Mouse (Mus musculus) kidney, postnatal 0 days (tissue): Measurements from ENCODE around the gene Nckap5. TPM values are rescaled to one million over a fixed set of nuclear protein-coding genes. Genes with fewer than 3 reads are reported as not detected.

Source experiments
- ATAC-seq: fragments of 200-750 bp; cut with Nextera tagmentation; replicated peaks from 2 replicates; pipeline ENCODE4 v1.8.0; 2017; ENCODE audit warnings: low read depth, moderate number of reproducible peaks, moderate TSS enrichment, moderate library complexity; ENCODE audit not compliant: low FRiP score
- DNase-seq: peaks from one replicate; pipeline ENCODE4 v3.0.0-alpha.2; 2016; ENCODE audit warnings: low spot score
- H3K27ac ChIP-seq: fragments of 300-500 bp; sonication (generic); 2 replicates; pipeline ENCODE4 v1.5.1; 2014; ENCODE audit warnings: mild to moderate bottlenecking
- H3K27me3 ChIP-seq: fragments of 300-500 bp; sonication (generic); 2 replicates; pipeline ENCODE4 v1.6.1; 2014; ENCODE audit warnings: low read length, mixed read lengths; ENCODE audit not compliant: insufficient read depth
- H3K36me3 ChIP-seq: fragments of 300-500 bp; sonication (generic); 2 replicates; pipeline ENCODE4 v1.6.1; 2014; ENCODE audit warnings: low read length, mixed read lengths; ENCODE audit not compliant: insufficient read depth
- H3K4me1 ChIP-seq: fragments of 300-500 bp; sonication (generic); replicated peaks from 2 replicates; pipeline ENCODE4 v1.6.1; 2014; ENCODE audit warnings: antibody characterized with exemption, low read length, mixed read lengths; ENCODE audit not compliant: insufficient read depth
- H3K4me2 ChIP-seq: fragments of 300-500 bp; sonication (generic); 2 replicates; pipeline ENCODE4 v1.6.1; 2014; ENCODE audit warnings: mild to moderate bottlenecking, low read length, moderate library complexity, mixed read lengths
- H3K4me3 ChIP-seq: fragments of 300-500 bp; sonication (generic); replicated peaks from 2 replicates; pipeline ENCODE4 v1.5.1; 2014; ENCODE audit warnings: low read depth, low read length
- H3K9ac ChIP-seq: fragments of 300-500 bp; sonication (generic); 2 replicates; pipeline ENCODE4 v1.6.1; 2014; ENCODE audit warnings: low read depth, low read length
- H3K9me3 ChIP-seq: fragments of 300-500 bp; sonication (generic); replicated peaks from 2 replicates; pipeline ENCODE4 v1.6.1; 2016; ENCODE audit warnings: low read length, inconsistent platforms, mixed read lengths
- CTCF ChIP-seq: IDR thresholded peaks from 2 replicates; pipeline ENCODE4 v1.5.1; 2016; ENCODE audit warnings: antibody characterized with exemption, low read depth, mild to moderate bottlenecking, moderate library complexity
- WGBS: fragments of 180-500 bp; shearing (Covaris S2); extraction: QIAGEN DNeasy Blood & Tissue Kit; methylation state at CpG from one replicate; pipeline ENCODE4 v1.1.7; 2014; 5-methylcytosine and 5-hydroxymethylcytosine counted together
- polyA plus RNA-seq: library from polyadenylated mRNA; unstranded; fragments of >200 nt; fragmentation: Nextera tagmentation; extraction: Ambion mirVana; gene quantifications from 2 replicates; pipeline ENCODE4 v1.2.1, GENCODE M21; 2015

Nckap5 gene
- polyA plus RNA-seq, 1 experiment from 2014 or later = 4.0 TPM

DNA sequence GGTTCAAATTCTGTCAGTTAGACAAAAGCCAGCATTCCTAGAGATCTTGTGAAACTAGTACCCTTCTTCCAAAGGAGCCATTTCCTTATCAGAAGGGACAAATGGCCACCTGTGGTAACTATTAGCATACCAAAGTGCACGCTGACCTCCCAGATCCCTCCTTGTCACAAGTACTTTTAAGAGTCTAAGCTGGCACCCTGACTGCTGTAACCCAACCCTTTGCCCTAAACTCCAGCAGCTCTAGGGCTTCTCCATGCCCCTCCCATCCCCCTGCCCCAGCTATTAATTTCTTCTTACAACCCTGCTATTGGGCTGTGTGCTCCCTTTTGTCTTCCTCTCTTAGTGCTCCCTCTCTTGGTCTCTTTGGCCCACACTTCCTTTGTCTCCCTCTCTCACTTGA is 155.5 kb downstream of the Nckap5 start:
- H3K4me1 ChIP-seq = no peaks in the 10 kb centered on the region
- no peaks in the 10 kb centered on the region for H3K36me3 ChIP-seq
- DNase-seq = no peak
- H3K4me3 ChIP-seq = no peak overlapping the region
- H3K9me3 ChIP-seq = no peaks in the 10 kb centered on the region
- no peak overlapping the region for H3K4me2 ChIP-seq
- 41% methylated on average over 1 of the region's 1 CpGs for WGBS
- no peaks in the 10 kb centered on the region for H3K27me3 ChIP-seq
- ATAC-seq = no peak
- TF ChIP-seq CTCF = no peak
- no peak overlapping the region for H3K27ac ChIP-seq
- H3K9ac ChIP-seq = no peak overlapping the region

DNA sequence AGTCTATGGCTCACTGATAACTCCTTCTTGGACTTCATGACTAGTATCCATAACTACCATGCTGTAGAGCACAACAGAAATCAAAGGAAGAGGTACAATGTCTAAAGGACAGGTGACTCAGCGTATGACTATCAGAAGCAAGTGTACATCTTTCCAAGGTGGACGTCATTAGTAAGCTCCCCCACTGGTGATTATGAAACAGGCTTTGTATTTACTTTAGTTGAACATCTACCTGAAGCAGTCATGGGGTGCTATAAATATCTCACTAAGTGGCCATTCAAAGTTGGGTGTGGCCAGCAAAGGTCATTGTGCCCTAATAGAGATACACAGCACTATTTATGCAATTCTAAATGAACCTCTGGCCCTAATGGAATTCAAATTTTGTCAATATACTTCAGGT is 157.4 kb downstream of the Nckap5 start:
- Histone ChIP-seq H3K9me3 (no peaks in the 10 kb centered on the region), H3K4me3 (no peak overlapping the region), H3K4me2 (no peak overlapping the region), H3K27me3 (no peaks in the 10 kb centered on the region), H3K36me3 (no peaks in the 10 kb centered on the region), H3K4me1 (no peaks in the 10 kb centered on the region), H3K27ac (no peak overlapping the region), H3K9ac (no peak overlapping the region)
- ATAC-seq = no peak
- no peak for DNase-seq
- 87% methylated on average over 2 of the region's 2 CpGs for WGBS
- no peak for TF ChIP-seq CTCF

- no peak overlapping the region for H3K4me3 ChIP-seq
- no peaks in the 10 kb centered on the region for H3K27me3 ChIP-seq
- TF ChIP-seq CTCF = no peak
- H3K36me3 ChIP-seq = no peaks in the 10 kb centered on the region
- H3K9ac ChIP-seq = no peak overlapping the region
- no peaks in the 10 kb centered on the region for H3K9me3 ChIP-seq
- H3K4me2 ChIP-seq = no peak overlapping the region
- WGBS = 95% methylated on average over 3 of the region's 3 CpGs
- DNase-seq = no peak
- H3K27ac ChIP-seq = no peak overlapping the region
- H3K4me1 ChIP-seq = no peaks in the 10 kb centered on the region
- ATAC-seq = no peak
Measured at GRCm38 (mm10) chr1:126670507-126670906, 160.1 kb downstream of the Nckap5 start.

DNA sequence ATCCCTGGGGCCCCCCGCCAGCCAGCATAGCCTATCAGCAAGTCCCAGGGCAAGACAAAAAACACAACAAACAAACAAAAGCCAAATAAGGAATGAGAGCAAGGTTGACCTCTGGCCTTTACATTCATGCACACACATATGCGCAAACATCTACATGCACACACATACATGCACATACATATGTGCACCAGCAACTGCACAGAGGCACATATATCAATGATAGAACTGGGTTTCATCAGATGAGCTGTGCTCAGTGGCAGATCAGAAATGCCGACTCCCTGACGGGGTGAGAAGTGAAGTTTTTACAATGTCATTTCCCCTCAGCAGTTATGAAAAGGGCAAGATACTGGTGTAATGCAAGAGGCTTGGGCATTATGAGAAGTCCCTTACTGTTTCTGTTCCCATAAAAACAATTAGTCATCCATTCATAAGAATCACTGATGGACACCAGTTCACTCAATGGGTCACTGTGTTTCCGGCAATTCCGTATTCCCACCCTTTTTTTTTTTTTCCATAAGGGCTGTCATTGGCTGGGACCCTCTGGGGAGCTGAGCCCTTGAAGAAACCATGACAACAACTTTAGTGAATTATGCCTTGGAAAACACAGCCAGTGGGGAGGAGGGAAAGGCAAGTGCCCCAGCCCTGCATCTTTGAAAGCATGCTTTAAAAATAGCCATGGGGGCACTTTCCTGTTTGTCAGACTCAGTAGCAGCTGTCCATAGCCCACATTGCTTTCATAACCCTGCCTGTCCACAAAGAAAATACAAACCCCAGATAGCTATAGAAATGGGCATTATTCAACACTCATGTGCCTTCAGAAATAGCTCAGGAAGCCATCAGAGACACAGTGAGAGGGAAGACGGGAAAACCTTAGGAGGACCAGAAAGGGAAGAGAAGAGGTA is 170.2 kb downstream of the Nckap5 start:
- TF ChIP-seq CTCF = no peak
- 51% methylated on average over 7 of the region's 7 CpGs for WGBS
- Histone ChIP-seq H3K9me3 (no peaks in the 10 kb centered on the region), H3K4me3 (no peak overlapping the region), H3K9ac (no peak overlapping the region), H3K4me2 (no peak overlapping the region), H3K36me3 (no peaks in the 10 kb centered on the region), H3K27ac (0 out of 2 replicates have a peak overlapping the region, but pooled peaks have one; percentile 19), H3K27me3 (no peaks in the 10 kb centered on the region), H3K4me1 (no peaks in the 10 kb centered on the region)
- ATAC-seq = peak; percentile 73; the same call in 1 of the 2 replicates
- peak; percentile 54 for DNase-seq

- Histone ChIP-seq H3K9me3 (no peaks in the 10 kb centered on the region), H3K4me2 (no peak overlapping the region), H3K9ac (no peak overlapping the region), H3K27ac (no peak overlapping the region), H3K4me1 (no peaks in the 10 kb centered on the region), H3K4me3 (no peak overlapping the region), H3K36me3 (no peaks in the 10 kb centered on the region), H3K27me3 (no peaks in the 10 kb centered on the region)
- no peak for ATAC-seq
- 93% methylated on average over 11 of the region's 11 CpGs for WGBS
- no peak for TF ChIP-seq CTCF
- DNase-seq = no peak
Measured at GRCm38 (mm10) chr1:126658731-126659130, 171.9 kb downstream of the Nckap5 start.

GRCm38 (mm10) chr1:126656246-126656645 is 174.4 kb downstream of the Nckap5 start:
- Histone ChIP-seq H3K36me3 (no peaks in the 10 kb centered on the region), H3K4me1 (no peaks in the 10 kb centered on the region), H3K9ac (no peak overlapping the region), H3K4me2 (no peak overlapping the region), H3K9me3 (no peaks in the 10 kb centered on the region), H3K27me3 (no peaks in the 10 kb centered on the region), H3K4me3 (no peak overlapping the region), H3K27ac (no peak overlapping the region)
- DNase-seq (no peak), ATAC-seq (no peak)
- 66% methylated on average over 2 of the region's 2 CpGs for WGBS
- TF ChIP-seq CTCF = no peak

GRCm38 (mm10) chr1:126652085-126652484 is 178.5 kb downstream of the Nckap5 start:
- ATAC-seq (no peak), DNase-seq (no peak)
- H3K9me3 ChIP-seq = no peaks in the 10 kb centered on the region
- H3K36me3 ChIP-seq = no peaks in the 10 kb centered on the region
- H3K27ac ChIP-seq = no peak overlapping the region
- no peaks in the 10 kb centered on the region for H3K4me1 ChIP-seq
- no peak for TF ChIP-seq CTCF
- 79% methylated on average over 2 of the region's 2 CpGs for WGBS
- no peak overlapping the region for H3K4me3 ChIP-seq
- H3K9ac ChIP-seq = no peak overlapping the region
- H3K27me3 ChIP-seq = no peaks in the 10 kb centered on the region
- no peak overlapping the region for H3K4me2 ChIP-seq
